Mouse (Mus musculus) stomach, embryonic 16.5 days (tissue): Measurements from ENCODE around the gene Krtap3-1. TPM values are rescaled to one million over a fixed set of nuclear protein-coding genes. Genes with fewer than 3 reads are reported as not detected.

Experiments used
- ATAC-seq: fragments of 200-750 bp; cut with Nextera tagmentation; 2 replicates; pipeline ENCODE4 v1.8.0; 2017; ENCODE audit warnings: moderate number of reproducible peaks, moderate TSS enrichment; ENCODE audit not compliant: insufficient read depth, low FRiP score
- H3K27ac ChIP-seq: fragments of 300-500 bp; sonication (generic); 2 replicates; pipeline ENCODE4 v1.5.1; 2014; ENCODE audit warnings: low read length
- H3K27me3 ChIP-seq: fragments of 300-500 bp; sonication (generic); 2 replicates; pipeline ENCODE4 v1.6.1; 2014; ENCODE audit warnings: low read length, control low read depth, mixed read lengths; ENCODE audit not compliant: control insufficient read depth, insufficient read depth
- H3K36me3 ChIP-seq: fragments of 300-500 bp; sonication (generic); 2 replicates; pipeline ENCODE4 v1.6.1; 2014; ENCODE audit warnings: low read length; ENCODE audit not compliant: control insufficient read depth, insufficient read depth
- H3K4me1 ChIP-seq: fragments of 300-500 bp; sonication (generic); 2 replicates; pipeline ENCODE4 v1.6.1; 2014; ENCODE audit warnings: low read length, control low read depth, mixed read lengths; ENCODE audit not compliant: control insufficient read depth, insufficient read depth
- H3K4me2 ChIP-seq: fragments of 300-500 bp; sonication (generic); 2 replicates; pipeline ENCODE4 v1.6.1; 2014; ENCODE audit warnings: low read depth, low read length, mixed read lengths
- H3K4me3 ChIP-seq: fragments of 300-500 bp; sonication (generic); replicated peaks from 2 replicates; pipeline ENCODE4 v1.5.1; 2014; ENCODE audit warnings: mild to moderate bottlenecking, low read length
- H3K9ac ChIP-seq: fragments of 300-500 bp; sonication (generic); 2 replicates; pipeline ENCODE4 v1.6.1; 2014; ENCODE audit warnings: low read length
- H3K9me3 ChIP-seq: fragments of 300-500 bp; sonication (generic); replicated peaks from 2 replicates; pipeline ENCODE4 v1.6.1; 2016; ENCODE audit warnings: low read length, control low read depth; ENCODE audit not compliant: control insufficient read depth
- WGBS: fragments of 180-500 bp; shearing (Covaris S2); extraction: QIAGEN DNeasy Blood & Tissue Kit; methylation state at CpG from one replicate; pipeline ENCODE4 v1.1.7; 2014; 5-methylcytosine and 5-hydroxymethylcytosine counted together
- polyA plus RNA-seq: library from polyadenylated mRNA; unstranded; fragments of >200 nt; fragmentation: Nextera tagmentation; extraction: Ambion mirVana; gene quantifications from 2 replicates; pipeline ENCODE4 v1.2.1, GENCODE M21; 2015

Krtap3-1 gene
- polyA plus RNA-seq, 1 experiment from 2014 or later, result not detected

DNA sequence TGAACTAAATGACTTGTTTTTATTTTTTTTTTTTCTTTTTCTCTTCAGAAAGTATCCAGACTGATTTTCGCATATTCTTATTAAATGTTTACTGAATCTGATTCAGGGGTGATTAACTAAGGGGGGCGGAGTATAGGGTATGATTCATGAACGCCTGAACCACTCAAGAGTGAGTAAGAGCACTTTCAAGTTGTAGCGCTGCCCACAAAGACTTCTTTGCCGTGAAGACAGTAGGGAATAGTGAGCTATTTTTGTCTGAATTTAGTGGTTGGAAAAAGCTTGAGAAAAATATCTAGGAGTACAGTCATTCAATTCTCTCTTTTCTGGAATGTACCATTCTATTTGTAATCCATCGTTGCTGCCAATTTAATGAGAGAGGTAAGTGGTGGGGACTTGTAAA lies 15.1 kb upstream of the Krtap3-1 start:
- no peaks in the 10 kb centered on the region for H3K4me1 ChIP-seq
- no peaks in the 10 kb centered on the region for H3K36me3 ChIP-seq
- no peak overlapping the region for H3K9ac ChIP-seq
- H3K4me2 ChIP-seq, result no peak overlapping the region
- no peak overlapping the region for H3K4me3 ChIP-seq
- no peaks in the 10 kb centered on the region for H3K27me3 ChIP-seq
- no peak overlapping the region for H3K27ac ChIP-seq
- 77% methylated on average over 6 of the region's 6 CpGs for WGBS
- no peaks in the 10 kb centered on the region for H3K9me3 ChIP-seq
- ATAC-seq, result no peak

DNA sequence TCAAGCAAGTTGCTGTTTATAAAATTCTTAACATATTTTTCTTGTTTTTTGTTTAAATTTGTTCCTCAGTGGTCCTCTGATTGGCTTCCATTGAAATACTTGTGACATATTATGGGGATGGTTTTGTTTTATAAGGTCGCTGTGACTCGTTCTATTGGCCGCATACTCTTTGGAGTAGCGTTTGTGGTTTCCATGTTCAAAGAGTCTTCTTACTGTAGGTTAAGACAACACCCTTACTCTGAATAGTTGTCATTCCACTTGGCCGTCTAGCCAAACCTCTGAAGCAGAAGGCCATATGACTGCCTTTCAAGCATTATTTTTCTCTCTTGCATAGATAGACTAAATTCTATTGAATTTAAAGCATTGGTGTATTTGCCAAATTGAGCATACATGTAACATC lies 14.6 kb upstream of the Krtap3-1 start:
- Histone ChIP-seq H3K4me2 (no peak overlapping the region), H3K27ac (no peak overlapping the region), H3K4me1 (no peaks in the 10 kb centered on the region), H3K27me3 (no peaks in the 10 kb centered on the region), H3K4me3 (no peak overlapping the region), H3K9ac (no peak overlapping the region), H3K9me3 (no peaks in the 10 kb centered on the region), H3K36me3 (no peaks in the 10 kb centered on the region)
- ATAC-seq, result no peak
- 90% methylated on average over 5 of the region's 5 CpGs for WGBS

DNA sequence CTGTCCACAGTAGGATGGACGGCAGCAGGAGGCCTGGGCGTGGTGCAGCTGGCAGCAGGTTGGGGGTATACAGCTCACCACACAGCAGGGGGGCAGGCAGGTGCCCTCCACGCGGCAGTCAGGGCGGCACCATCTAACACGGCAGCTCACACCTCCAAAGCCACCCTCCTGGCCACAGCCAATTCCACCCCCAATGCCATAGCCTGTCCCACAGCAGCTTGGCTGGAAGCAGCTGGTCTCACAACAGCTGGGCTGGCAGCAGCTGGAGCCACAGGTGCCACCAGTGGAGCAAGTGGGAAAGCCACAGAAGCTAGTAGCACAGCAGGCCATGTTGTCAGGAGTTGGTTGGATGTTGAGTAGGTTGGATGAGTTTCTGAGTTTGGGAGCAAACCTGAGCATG lies 14.2 kb upstream of the Krtap3-1 start, which contains the start of gene Krtap1-5:
Krtap1-5 (minus strand) TSS at position 381 of the 400 bp plus-strand sequence.
- ATAC-seq, result no peak
- WGBS, result 75% methylated on average over 6 of the region's 6 CpGs
- H3K4me2 ChIP-seq, result no peak within 1 kb of the TSS

DNA sequence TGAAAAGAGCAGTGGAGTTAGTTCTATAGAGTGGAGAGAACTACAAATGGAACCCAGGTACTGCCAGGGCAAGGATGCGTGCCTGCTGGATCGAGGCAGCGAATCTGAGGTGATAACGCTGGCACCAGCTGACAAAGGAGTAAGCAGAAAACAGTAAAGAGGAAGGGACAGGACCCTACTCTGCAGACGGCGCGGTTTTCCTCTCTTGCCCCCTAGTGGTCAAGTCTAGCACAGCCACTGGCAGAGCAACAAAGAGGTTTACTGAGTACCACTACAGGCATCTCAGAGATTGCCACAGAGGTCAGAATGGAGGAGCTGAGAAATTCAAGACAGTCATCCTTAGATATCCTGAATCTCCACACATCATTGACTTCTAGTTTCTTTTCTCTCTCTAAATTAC lies 7.7 kb upstream of the Krtap3-1 start:
- Histone ChIP-seq H3K4me1 (no peaks in the 10 kb centered on the region), H3K4me2 (peak overlapping the region; percentile 47), H3K27ac (no peak overlapping the region), H3K36me3 (no peaks in the 10 kb centered on the region), H3K9me3 (no peaks in the 10 kb centered on the region), H3K27me3 (no peaks in the 10 kb centered on the region), H3K4me3 (no peak overlapping the region; the same call in 1 of the 2 replicates), H3K9ac (peak overlapping the region; percentile 55; the same call in 1 of the 2 replicates)
- 4% methylated on average over 7 of the region's 7 CpGs for WGBS
- peak; percentile 82 for ATAC-seq

More for the DNA sequence above, 14.2 kb upstream of the Krtap3-1 start, which contains the start of gene Krtap1-5:
- H3K27ac ChIP-seq, result no peak within 1 kb of the TSS
- H3K9me3 ChIP-seq, result no peaks in the 10 kb centered on the region
- H3K4me3 ChIP-seq, result no peak within 1 kb of the TSS
- no peak within 1 kb of the TSS for H3K9ac ChIP-seq
- H3K27me3 ChIP-seq, result no peaks in the 10 kb centered on the region
- no peaks in the 10 kb centered on the region for H3K36me3 ChIP-seq
- H3K4me1 ChIP-seq, result no peaks in the 10 kb centered on the region

DNA sequence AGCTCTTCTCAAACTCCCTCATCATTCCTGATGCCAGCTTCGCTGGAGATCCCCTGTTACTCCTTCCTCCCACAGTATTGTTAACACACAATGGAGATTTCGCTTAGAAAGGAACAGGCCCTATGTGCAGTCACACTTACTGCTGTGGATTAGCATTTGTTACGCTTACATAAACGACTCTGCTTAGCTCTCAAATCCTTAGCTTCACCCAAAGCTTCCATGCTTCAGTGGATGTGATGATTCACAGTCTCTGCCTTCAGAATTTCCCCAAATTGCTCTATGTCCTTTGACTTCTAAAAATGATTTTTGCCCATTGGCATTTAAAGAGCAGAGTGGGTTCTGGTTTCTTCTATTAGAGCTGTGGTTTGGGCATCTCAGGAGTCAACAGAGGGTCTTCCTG lies 6.7 kb upstream of the Krtap3-1 start:
- Histone ChIP-seq H3K9me3 (no peaks in the 10 kb centered on the region), H3K36me3 (no peaks in the 10 kb centered on the region), H3K9ac (no peak overlapping the region), H3K4me2 (no peak overlapping the region), H3K27me3 (no peaks in the 10 kb centered on the region), H3K4me3 (no peak overlapping the region), H3K27ac (no peak overlapping the region), H3K4me1 (no peaks in the 10 kb centered on the region)
- WGBS, result 58% methylated on average over 4 of the region's 4 CpGs
- no peak for ATAC-seq

DNA sequence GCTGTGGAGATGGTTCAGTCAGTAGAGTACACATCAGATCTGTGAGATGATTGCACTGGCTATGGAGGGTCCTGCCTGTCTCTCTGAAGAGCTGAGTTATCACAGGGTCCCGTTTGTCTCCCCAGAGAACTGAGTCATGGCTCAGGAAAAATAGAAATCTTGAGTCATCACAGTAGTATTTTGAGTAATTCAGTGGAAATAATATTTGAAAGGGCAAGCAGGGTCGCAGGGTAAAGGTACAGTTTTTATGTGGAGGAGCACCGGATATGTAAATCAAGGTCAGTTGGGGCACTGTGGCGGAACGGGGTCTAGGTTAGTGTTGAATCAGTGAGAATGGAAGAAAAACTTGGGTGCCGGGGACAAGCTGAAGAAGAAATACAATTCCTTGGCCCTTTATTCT lies 3.9 kb downstream of the Krtap3-1 start:
- 81% methylated on average over 6 of the region's 6 CpGs for WGBS
- Histone ChIP-seq H3K36me3 (no peaks in the 10 kb centered on the region), H3K9ac (no peak overlapping the region), H3K4me2 (no peak overlapping the region), H3K4me3 (no peak overlapping the region), H3K4me1 (no peaks in the 10 kb centered on the region), H3K27ac (no peak overlapping the region), H3K27me3 (no peaks in the 10 kb centered on the region), H3K9me3 (no peaks in the 10 kb centered on the region)
- no peak for ATAC-seq

DNA sequence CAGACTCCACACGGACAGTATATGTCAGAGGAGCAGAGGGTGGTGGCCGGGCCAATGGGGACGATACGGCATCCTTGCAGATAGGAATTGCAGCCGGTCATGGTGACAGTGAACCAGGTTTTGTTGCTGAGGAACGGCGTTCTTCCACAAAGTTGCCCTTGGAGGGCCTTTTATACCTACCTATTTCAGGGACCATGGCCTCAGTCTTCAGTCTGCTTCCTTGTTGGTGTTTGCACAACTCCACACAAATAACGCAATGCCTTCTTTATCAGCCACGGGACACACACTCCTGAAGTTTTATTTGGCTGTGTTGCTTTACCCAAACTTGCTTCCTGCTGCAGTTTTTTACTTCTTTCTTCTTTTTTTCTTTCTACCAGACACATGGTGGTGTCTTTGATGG lies 7.1 kb downstream of the Krtap3-1 start, which contains the start of gene Gm11939:
Gm11939 (minus strand) TSS at position 101 of the 400 bp plus-strand sequence.
- no peaks in the 10 kb centered on the region for H3K36me3 ChIP-seq
- H3K9me3 ChIP-seq, result no peaks in the 10 kb centered on the region
- H3K9ac ChIP-seq, result no peak within 1 kb of the TSS
- H3K27me3 ChIP-seq, result no peaks in the 10 kb centered on the region
- no peaks in the 10 kb centered on the region for H3K4me1 ChIP-seq
- H3K27ac ChIP-seq, result no peak within 1 kb of the TSS
- no peak for ATAC-seq
- no peak within 1 kb of the TSS for H3K4me2 ChIP-seq
- 85% methylated on average over 9 of the region's 9 CpGs for WGBS
- H3K4me3 ChIP-seq, result no peak within 1 kb of the TSS

DNA sequence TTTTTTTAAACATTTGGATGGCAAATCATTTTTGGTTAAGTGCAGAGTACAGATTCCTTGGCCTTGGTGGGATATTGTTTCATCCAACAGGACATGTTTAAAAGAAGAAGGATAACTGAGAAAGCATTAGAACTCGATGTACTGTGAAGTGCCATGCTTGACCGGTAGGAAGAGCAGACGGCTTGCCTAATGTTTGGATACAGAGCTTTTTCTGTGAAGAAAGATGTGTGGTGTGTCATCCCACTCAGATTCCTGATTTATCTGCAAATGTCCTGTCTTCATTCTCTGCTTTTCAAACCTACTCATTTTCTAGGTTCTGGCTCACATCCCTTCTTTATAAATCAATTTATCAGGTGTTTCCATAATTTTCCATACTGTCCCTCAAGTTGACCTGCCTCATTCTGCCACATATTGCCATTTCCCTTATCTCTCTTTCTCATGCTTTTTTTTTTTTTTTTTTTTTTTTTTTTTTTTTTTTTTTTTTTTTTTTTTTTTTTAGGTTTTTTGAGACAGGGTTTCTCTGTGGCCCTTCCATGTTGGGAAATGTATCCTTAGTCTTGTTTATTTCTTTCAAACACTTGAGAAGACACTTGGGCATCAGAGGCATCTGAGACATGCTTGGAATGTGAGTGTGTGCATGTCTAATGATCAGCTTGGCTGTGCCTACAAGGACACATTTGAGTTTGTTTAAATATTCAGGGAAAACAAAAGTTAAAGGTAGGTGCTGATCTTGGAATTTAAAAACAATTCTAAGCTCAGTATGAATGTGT lies 8.3 kb downstream of the Krtap3-1 start:
- no peak overlapping the region for H3K4me2 ChIP-seq
- H3K9ac ChIP-seq, result no peak overlapping the region
- no peak overlapping the region for H3K4me3 ChIP-seq
- H3K27me3 ChIP-seq, result no peaks in the 10 kb centered on the region
- H3K4me1 ChIP-seq, result no peaks in the 10 kb centered on the region
- no peaks in the 10 kb centered on the region for H3K36me3 ChIP-seq
- H3K27ac ChIP-seq, result no peak overlapping the region
- no peaks in the 10 kb centered on the region for H3K9me3 ChIP-seq
- no peak for ATAC-seq
- WGBS, result 47% methylated on average over 3 of the region's 3 CpGs

DNA sequence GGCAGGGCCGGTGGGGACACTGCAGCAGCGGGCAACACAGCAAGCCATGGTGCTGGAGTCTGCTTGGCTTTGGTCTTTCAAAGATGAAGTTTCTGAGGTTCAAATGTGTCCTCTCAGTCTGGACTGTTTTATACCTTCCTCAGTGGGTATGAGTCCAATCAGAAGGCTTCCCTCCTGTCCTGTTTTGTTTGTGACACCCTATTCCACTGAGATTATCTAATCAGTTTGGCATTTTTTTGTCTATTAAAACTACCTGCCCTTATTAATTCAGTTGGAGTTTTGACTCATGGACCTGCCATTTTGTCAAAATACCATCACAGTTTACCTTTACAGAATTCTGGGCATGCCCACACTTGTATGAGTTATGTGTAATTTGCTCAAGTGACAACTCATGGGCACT lies 9.7 kb downstream of the Krtap3-1 start, which contains the start of gene Krtap3-2:
Krtap3-2 (minus strand) TSS at position 101 of the 400 bp plus-strand sequence.
- H3K9ac ChIP-seq, result no peak within 1 kb of the TSS
- no peak within 1 kb of the TSS for H3K27ac ChIP-seq
- no peaks in the 10 kb centered on the region for H3K9me3 ChIP-seq
- H3K4me3 ChIP-seq, result no peak within 1 kb of the TSS
- no peaks in the 10 kb centered on the region for H3K4me1 ChIP-seq
- no peak for ATAC-seq
- H3K4me2 ChIP-seq, result no peak within 1 kb of the TSS
- H3K27me3 ChIP-seq, result no peaks in the 10 kb centered on the region
- WGBS, result 88% methylated on average over 1 of the region's 2 CpGs
- no peaks in the 10 kb centered on the region for H3K36me3 ChIP-seq
